Mouse (Mus musculus) heart, embryonic 10.5 days (tissue): ENCODE results near the gene Poln. TPM values are rescaled to one million over a fixed set of nuclear protein-coding genes. Genes with fewer than 3 reads are reported as not detected.

Experiments
- DNase-seq: peaks from one replicate; pipeline ENCODE4 v3.0.0-alpha.2; 2017; ENCODE audit warnings: low spot score
- H3K27ac ChIP-seq: fragments of 300-500 bp; sonication (generic); 2 replicates; pipeline ENCODE4 v1.5.1; 2016; ENCODE audit warnings: mild to moderate bottlenecking
- H3K27me3 ChIP-seq: fragments of 300-500 bp; sonication (generic); 2 replicates; pipeline ENCODE4 v1.6.1; 2016; ENCODE audit warnings: mild to moderate bottlenecking; ENCODE audit not compliant: poor library complexity, insufficient read depth, severe bottlenecking
- H3K36me3 ChIP-seq: fragments of 300-500 bp; sonication (generic); 2 replicates; pipeline ENCODE4 v1.6.1; 2016; ENCODE audit warnings: mild to moderate bottlenecking, moderate library complexity
- H3K4me1 ChIP-seq: fragments of 300-500 bp; sonication (generic); 2 replicates; pipeline ENCODE4 v1.6.1; 2016; ENCODE audit warnings: mild to moderate bottlenecking
- H3K4me3 ChIP-seq: fragments of 300-500 bp; sonication (generic); 2 replicates; pipeline ENCODE4 v1.5.1; 2016; ENCODE audit warnings: mild to moderate bottlenecking, moderate library complexity
- H3K9me3 ChIP-seq: fragments of 300-500 bp; sonication (generic); 2 replicates; pipeline ENCODE4 v1.6.1; 2016; ENCODE audit warnings: mild to moderate bottlenecking, moderate library complexity
- whole genome bisulfite sequencing: fragments of 180-500 bp; shearing (Covaris S2); methylation state at CpG from one replicate; pipeline ENCODE4 v1.1.7; 2016; 5-methylcytosine and 5-hydroxymethylcytosine counted together
- polyA plus RNA-seq: library from polyadenylated mRNA; unstranded; fragments of >200 nt; fragmentation: Nextera tagmentation; extraction: Ambion mirVana; gene quantifications from 2 replicates; pipeline ENCODE4 v1.2.1, GENCODE M21; 2016

The Poln gene
- polyA plus RNA-seq, 1 experiment from 2014 or later: 0.64 TPM

GRCm38 (mm10) chr5:34018968-34019367 is 150.3 kb downstream of the Poln start:
- peak; percentile 66 for DNase-seq
- Histone ChIP-seq H3K4me1 (no peaks in the 10 kb centered on the region), H3K27ac (no peak overlapping the region), H3K9me3 (no peaks in the 10 kb centered on the region), H3K4me3 (no peak overlapping the region), H3K36me3 (no peaks in the 10 kb centered on the region), H3K27me3 (peaks cover 4% of the 10 kb centered on the region; the same call in 1 of the 2 replicates)
- 74% methylated on average over 4 of the region's 4 CpGs for WGBS

- no peaks in the 10 kb centered on the region for H3K36me3 ChIP-seq
- no peak overlapping the region for H3K4me3 ChIP-seq
- 52% methylated on average over 1 of the region's 1 CpGs for WGBS
- no peak overlapping the region for H3K27ac ChIP-seq
- no peaks in the 10 kb centered on the region for H3K9me3 ChIP-seq
- H3K27me3 ChIP-seq: peaks cover 9% of the 10 kb centered on the region; the same call in 1 of the 2 replicates
- DNase-seq: no peak
- no peaks in the 10 kb centered on the region for H3K4me1 ChIP-seq
These were observed 154.6 kb downstream of the Poln start for GRCm38 (mm10) chr5:34014652-34015051.

DNA sequence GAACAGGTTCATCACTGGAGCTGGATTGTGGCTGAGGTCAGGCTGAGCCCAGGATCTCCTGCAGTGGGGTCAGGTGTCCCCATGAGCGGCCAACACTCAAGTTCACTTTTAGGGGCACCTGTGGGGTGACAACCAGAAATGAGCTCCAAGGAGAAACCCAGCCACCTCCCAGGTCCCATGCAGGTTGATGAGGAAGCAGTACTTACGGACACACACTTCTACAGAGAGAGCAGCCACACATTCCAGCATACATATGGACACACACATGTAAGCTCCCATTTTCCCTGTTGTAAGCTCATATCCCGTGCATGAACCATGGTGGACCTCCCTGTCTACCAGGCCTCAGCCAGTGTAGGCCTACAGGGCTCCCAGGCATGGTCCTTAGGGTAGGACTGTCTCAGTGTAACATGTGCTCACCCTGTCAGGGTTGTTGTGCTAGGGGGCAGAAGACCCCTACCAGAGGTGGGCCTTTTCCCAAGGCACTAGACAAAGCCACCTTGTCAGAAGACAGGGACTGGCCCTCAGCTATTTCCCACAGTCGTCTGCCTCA is 161.8 kb downstream of the Poln start:
- Histone ChIP-seq H3K4me3 (no peak overlapping the region), H3K9me3 (no peaks in the 10 kb centered on the region), H3K36me3 (no peaks in the 10 kb centered on the region), H3K27ac (no peak overlapping the region), H3K4me1 (peaks cover 4% of the 10 kb centered on the region; the same call in 1 of the 2 replicates), H3K27me3 (peaks cover 12% of the 10 kb centered on the region; the same call in 1 of the 2 replicates)
- DNase-seq: peak; percentile 59
- 68% methylated on average over 4 of the region's 4 CpGs for WGBS

GRCm38 (mm10) chr5:34006832-34007231 is 162.4 kb downstream of the Poln start:
- H3K9me3 ChIP-seq: no peaks in the 10 kb centered on the region
- H3K27ac ChIP-seq: no peak overlapping the region
- no peaks in the 10 kb centered on the region for H3K36me3 ChIP-seq
- no peak overlapping the region for H3K4me3 ChIP-seq
- no peak for DNase-seq
- WGBS: 81% methylated on average over 4 of the region's 4 CpGs
- peaks cover 4% of the 10 kb centered on the region; the same call in 1 of the 2 replicates for H3K4me1 ChIP-seq
- H3K27me3 ChIP-seq: peaks cover 14% of the 10 kb centered on the region; the same call in 1 of the 2 replicates

DNA sequence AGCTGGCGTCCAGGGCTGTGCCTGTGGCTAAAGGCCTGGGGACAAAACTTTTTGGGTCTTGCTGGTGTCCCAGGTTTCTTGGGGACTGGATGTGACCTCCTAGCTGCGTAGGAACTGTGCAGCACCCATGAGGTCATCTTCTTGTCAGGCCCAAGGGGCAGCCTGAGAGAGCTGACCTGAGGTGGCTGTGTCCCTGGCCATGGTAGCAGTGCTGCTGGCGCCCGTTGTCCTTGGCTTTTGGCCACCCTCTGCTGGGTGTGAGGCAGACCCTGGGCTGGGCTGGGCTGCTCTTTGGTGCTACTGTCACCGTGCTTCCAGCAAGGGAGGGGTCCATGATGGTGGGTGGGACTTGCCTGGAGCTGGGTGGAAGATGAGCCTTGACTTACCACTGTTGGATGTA is 164.6 kb downstream of the Poln start:
- no peak overlapping the region for H3K27ac ChIP-seq
- 74% methylated on average over 5 of the region's 5 CpGs for WGBS
- no peak for DNase-seq
- peaks cover 33% of the 10 kb centered on the region for H3K27me3 ChIP-seq
- no peaks in the 10 kb centered on the region for H3K9me3 ChIP-seq
- peaks cover 4% of the 10 kb centered on the region; the same call in 1 of the 2 replicates for H3K4me1 ChIP-seq
- H3K36me3 ChIP-seq: no peaks in the 10 kb centered on the region; the same call in 1 of the 2 replicates
- no peak overlapping the region for H3K4me3 ChIP-seq

DNA sequence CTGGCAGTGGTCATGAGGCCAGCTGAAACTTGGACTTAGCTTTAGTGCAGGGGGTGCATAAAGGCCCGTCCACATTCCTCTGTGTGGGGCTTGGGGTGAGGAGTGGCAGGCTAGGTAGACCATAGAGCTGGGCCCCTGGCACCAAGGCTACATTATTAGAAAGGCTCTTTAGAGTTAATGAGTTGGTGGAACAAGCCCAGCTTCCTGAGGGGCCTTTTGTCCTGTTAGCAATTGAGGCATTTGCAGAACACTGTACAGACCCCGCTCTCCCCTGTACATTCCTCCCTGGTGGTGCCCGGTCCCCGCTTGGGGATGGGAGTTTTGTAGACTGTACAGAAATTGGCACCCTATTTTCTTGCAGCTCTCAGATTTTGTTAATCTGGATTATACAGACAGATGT is 166.6 kb downstream of the Poln start:
- WGBS: 88% methylated on average over 4 of the region's 4 CpGs
- no peak overlapping the region for H3K27ac ChIP-seq

DNA sequence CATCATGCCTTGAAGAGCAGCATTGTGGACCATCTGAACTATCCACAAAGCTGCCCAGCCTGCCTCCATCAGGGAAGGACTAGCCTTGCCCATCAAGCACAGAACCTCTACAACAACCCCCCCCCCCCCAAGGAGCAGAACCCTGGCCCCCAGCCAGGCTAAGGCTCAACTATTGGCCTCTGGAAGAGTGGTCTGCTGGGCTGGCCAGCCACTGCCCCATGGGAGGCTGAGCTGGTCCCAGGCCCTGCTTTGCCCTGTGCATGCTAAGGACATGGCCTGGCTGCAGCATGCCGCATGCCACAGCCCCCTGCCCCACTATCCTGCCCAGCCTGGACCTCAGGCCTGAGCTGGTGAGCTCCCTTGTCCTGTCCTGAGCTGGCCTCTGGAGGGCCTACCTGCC is 167.8 kb downstream of the Poln start:
- Histone ChIP-seq H3K27me3 (peaks cover 56% of the 10 kb centered on the region), H3K9me3 (no peaks in the 10 kb centered on the region), H3K4me1 (peaks cover 17% of the 10 kb centered on the region), H3K27ac (no peak overlapping the region), H3K4me3 (no peak overlapping the region), H3K36me3 (no peaks in the 10 kb centered on the region; the same call in 1 of the 2 replicates)
- no peak for DNase-seq
- 88% methylated on average over 1 of the region's 1 CpGs for WGBS

More for the DNA sequence above, 166.6 kb downstream of the Poln start:
- Histone ChIP-seq H3K4me1 (peaks cover 7% of the 10 kb centered on the region; the same call in 1 of the 2 replicates), H3K4me3 (no peak overlapping the region), H3K36me3 (no peaks in the 10 kb centered on the region; the same call in 1 of the 2 replicates), H3K27me3 (peaks cover 44% of the 10 kb centered on the region), H3K9me3 (no peaks in the 10 kb centered on the region)
- DNase-seq: no peak

DNA sequence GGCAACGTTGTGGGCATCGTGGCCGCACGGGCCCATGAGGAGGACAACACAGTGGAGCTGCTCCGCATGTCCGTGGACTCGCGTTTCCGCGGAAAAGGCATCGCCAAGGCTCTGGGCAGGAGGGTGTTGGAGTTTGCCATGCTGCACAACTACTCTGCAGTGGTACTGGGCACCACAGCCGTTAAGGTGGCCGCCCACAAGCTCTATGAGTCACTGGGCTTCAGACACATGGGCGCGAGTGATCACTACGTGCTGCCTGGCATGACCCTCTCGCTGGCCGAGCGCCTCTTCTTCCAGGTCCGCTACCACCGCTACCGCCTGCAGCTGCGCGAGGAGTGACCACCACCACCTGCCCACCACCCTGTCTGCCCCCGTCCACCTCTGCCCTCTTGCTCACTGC is 168.4 kb downstream of the Poln start:
- Histone ChIP-seq H3K4me1 (peaks cover 23% of the 10 kb centered on the region), H3K9me3 (no peaks in the 10 kb centered on the region), H3K4me3 (no peak overlapping the region), H3K27ac (no peak overlapping the region), H3K36me3 (no peaks in the 10 kb centered on the region; the same call in 1 of the 2 replicates), H3K27me3 (peaks cover 62% of the 10 kb centered on the region)
- DNase-seq: peak; percentile 76
- 94% methylated on average over 25 of the region's 25 CpGs for WGBS

DNA sequence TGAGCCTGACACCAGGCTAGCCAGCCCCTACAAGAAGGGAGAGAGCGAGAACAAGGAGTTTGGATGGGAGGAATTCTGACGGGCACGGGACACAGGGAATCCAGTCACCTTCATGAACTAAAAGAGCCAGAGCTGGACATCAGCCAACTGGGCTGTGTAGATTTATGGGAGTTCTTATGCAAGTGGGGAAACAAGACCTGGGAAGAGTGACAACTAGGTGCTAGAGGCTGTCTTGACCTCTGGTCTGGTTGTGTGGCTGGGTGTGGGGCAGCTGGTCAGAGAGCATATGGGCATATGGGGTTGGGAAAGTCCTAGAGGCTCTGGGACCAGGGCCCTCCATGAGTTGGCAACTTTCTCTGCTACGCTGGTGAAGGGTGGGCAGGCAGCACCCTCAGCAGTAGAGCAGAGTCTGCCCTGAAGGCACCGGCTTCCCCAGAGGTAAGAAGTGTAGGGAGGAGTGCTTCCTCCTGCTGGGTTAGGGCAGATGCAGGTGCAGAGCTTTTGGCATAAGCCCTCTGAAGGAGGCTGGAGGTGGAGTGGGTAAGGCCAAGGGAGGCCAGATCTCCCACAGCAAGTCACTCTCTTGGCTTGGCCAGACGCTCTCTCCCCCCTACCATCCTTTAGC is 169.7 kb downstream of the Poln start:
- 80% methylated on average over 6 of the region's 6 CpGs for WGBS
- no peak overlapping the region for H3K4me3 ChIP-seq
- peaks cover 74% of the 10 kb centered on the region for H3K27me3 ChIP-seq
- peaks cover 27% of the 10 kb centered on the region for H3K4me1 ChIP-seq
- no peaks in the 10 kb centered on the region for H3K9me3 ChIP-seq
- H3K27ac ChIP-seq: no peak overlapping the region
- no peak for DNase-seq
- no peaks in the 10 kb centered on the region; the same call in 1 of the 2 replicates for H3K36me3 ChIP-seq

DNA sequence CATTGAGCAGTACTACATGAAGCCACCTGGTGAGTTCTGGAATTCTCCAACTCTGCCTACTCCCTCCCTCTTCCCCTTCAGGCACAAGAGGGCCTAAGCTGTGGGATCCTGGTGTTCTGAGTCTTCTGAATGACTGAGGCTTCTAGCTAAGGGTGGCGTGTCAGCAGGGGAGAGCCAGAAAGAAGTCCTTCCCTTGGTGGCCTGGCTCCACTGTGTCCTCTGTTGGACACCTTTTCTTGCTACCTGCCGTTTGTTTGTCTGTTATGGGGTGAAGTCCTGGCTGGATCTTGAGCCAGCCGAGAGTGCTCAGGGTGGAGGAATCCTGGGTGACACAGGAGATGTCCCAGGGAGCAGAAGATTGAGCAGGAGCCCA is 170.8 kb downstream of the Poln start:
- 70% methylated on average over 3 of the region's 3 CpGs for WGBS
- no peak overlapping the region for H3K27ac ChIP-seq

DNA sequence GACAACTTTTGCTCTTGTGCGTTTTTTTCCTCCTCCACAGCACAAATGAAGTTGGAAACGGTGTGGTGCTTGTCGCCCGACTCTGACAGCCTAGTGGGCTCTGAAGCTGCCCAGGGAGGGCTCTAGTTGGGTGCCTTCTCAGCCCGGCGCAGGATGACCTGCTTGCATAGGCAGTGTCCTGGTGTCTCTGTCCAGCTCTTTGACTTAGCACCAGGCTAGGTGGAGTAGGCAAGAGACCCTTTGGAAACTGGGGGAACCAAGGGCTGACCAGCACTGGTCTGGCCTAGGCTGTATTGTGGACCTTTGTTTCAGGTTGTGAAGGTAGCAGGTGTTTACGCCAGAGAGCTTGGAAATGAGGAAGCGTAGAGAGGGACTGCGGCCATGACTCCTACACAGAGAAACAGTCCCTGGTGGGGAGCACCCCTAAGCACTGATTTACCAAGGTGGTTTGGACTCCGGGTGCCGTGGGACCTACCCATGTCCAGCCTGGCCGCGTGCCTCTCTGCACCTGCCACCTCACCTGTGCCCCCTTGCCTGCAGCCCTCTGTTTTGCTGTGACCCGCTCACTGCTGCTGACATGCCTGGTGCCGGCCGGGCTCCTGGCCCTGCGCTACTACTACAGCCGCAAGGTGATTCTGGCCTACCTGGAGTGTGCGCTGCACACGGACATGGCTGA is 171.3 kb downstream of the Poln start:
- Histone ChIP-seq H3K4me1 (peaks cover 23% of the 10 kb centered on the region), H3K27me3 (peaks cover 81% of the 10 kb centered on the region), H3K36me3 (no peaks in the 10 kb centered on the region; the same call in 1 of the 2 replicates), H3K4me3 (peak overlapping the region; percentile 74), H3K9me3 (no peaks in the 10 kb centered on the region), H3K27ac (no peak overlapping the region)
- DNase-seq: no peak
- WGBS: 69% methylated on average over 20 of the region's 20 CpGs

More for the DNA sequence above, 170.8 kb downstream of the Poln start:
- Histone ChIP-seq H3K9me3 (no peaks in the 10 kb centered on the region), H3K4me1 (peaks cover 27% of the 10 kb centered on the region), H3K36me3 (no peaks in the 10 kb centered on the region; the same call in 1 of the 2 replicates), H3K4me3 (no peak overlapping the region), H3K27me3 (peaks cover 81% of the 10 kb centered on the region)
- DNase-seq: no peak

GRCm38 (mm10) chr5:33997051-33997741 is 172.1 kb downstream of the Poln start:
- DNase-seq: peak; percentile 74
- Histone ChIP-seq H3K9me3 (no peaks in the 10 kb centered on the region), H3K27ac (peak overlapping the region; percentile 76), H3K4me3 (peak overlapping the region; percentile 74), H3K36me3 (no peaks in the 10 kb centered on the region; the same call in 1 of the 2 replicates), H3K27me3 (peaks cover 81% of the 10 kb centered on the region), H3K4me1 (peaks cover 23% of the 10 kb centered on the region)
- 1% methylated on average over 80 of the region's 80 CpGs for WGBS
